Mouse (Mus musculus): ENCODE results near the gene Ccnj.

Gene Ccnj

DNA sequence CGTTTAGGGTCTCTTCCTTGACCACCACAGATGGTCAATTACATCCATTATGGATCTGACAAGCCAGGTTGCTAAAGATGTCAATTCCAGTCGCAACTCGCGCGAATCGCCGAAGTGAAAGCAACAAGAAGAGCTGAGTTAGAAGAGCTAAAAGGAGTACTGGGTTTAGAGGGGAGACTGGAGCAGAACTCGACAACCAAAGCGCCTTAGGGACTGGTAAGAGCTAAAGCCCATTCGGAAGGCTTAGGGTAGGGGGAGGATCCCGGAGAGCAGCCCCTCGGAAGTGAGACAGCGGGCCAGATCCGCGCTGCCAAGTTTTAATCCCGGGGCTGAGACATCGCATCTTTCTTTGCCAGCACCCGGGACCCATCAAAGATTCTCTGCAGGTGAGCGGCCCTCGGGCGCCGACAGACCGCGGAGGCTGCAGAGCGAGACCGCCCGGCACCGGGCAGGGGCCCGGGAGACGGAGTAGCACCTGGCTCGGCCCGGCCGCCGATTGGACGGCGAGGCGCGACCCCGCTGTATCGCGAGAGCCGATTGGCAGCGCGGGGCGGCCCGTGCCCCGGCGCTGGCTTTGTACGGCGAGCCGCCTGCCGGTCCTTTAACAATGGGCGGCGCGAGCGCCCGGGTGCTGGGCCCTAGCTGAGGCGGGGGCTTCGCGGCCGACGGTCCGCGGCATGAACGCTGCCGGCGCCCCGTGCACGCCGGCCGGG lies at the start of gene Ccnj:
Gene Ccnj, plus strand, starts transcription at position 577 of the 713 bp plus-strand sequence.
- peak; percentile 94 to 95 for DNase-seq

DNA sequence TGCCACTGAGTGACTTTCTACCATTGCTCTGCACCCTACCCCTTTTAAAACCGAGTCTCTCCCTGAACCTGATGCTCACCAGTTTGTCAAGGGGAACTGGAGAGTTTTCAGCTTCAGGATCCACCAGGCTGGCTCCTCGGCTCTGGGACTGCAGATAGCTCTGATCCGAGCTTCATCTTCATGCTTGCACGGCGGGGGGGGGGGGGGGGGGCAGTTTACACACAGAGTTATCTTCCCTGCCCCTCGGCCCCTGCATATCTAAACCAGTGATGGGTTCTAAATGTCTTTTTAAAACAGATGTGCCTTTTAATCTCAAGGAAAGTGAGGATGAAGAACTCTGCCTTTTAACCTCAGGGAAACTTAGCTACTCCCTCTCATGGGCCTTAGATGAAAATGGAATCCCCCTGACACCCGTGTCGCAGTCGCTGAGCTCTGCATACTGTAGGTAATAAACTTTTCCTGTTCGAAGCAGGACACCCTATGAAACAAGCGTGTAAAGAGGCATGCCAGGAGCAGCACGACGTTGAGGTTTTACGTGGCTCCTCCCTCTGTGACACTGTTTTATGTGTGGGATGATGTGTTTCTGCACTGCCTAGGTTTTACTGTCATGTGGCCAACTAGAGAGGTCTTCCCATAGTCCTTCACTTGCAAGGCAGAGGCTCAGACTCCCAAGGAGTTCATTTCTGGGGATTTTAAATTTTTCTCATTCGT lies 42.9 kb upstream of the Ccnj start:
- DNase-seq, result no peak

DNA sequence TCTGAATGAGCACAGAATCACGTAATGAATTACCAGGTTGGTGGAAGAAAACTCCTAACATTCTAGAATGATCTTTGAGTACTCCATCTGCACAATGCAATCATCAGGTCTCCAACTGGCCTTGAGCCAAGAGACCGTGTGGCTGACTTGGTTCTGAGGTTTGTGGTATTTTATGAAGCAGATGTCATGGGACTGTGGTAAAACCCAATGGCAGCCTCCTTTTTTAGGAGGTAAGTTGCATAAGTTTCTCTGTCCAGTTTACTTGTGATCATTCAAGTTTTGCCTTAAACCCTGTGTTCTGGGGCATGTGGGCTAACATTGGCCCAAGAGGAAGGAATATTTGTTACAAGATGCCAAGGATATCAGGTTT lies 42.4 kb upstream of the Ccnj start:
- DNase-seq, result no peak

DNA sequence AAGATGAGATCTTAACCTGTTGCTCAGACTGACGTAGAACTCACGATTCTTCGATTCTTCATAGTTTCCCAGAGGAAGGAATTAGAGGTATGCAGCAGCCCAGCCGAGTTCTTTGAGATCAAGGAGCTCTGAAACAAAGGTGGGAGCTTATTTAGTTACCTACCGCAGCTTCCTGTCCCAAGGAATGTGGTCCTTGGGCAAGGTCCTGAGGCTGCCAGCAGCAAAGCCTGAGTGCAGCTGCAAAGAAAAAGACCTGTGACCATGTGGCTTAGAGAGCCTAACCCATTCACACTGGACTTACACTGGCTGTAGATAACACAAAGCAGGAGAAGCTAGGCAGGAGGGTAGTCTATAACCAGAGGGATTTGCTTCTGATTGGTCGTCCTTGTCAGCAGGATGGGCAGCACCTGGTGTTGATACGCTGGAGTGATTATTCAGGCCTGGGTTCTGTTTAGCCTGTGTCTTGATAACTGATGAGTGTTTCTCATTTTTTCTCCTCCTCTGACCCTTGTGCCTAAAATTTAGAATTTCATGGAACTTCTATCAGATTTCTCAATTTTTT lies 25.8 kb upstream of the Ccnj start:
- DNase-seq, result no peak

DNA sequence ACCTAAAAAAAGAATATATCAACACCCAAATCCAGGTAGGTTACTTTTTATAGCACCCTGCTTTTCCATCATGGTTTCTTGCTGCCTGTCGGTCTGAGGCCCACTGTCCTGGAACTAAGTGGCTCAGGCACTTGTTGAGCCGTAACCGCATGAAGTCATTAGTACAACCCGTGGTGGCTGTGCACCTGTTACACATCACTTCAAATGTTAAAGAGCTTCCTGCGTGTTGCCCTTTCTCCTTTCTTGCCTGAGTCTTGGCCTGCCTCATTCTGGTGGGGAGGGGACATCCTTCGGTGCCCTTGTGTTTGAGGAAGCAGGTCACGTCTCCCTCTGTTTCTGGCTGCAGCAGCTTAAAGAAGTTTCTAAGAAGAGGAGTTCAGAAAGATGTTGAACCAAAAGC lies 21.2 kb upstream of the Ccnj start:
- DNase-seq, result peak in 1 of 2 experiments; percentile 9

DNA sequence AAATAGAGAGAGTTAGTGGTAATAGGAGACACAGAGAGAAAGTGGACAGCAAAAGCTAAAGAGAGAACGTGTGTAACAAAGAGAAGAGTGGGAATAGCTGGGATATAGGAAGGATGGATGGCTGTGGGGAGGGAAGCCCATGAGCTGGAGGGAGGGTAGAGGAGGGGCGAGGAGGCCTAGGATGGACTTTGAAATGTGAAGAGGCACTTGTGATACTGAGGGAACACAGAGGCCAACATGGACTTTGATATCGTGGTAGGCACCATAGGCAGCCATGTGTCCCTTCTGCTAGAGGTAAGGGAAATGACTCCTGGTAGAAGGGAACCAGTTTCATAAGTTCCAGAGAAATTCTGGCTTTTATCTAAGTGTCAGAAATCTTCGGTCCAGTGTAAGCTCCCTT lies 19.2 kb upstream of the Ccnj start:
- no peak for DNase-seq

DNA sequence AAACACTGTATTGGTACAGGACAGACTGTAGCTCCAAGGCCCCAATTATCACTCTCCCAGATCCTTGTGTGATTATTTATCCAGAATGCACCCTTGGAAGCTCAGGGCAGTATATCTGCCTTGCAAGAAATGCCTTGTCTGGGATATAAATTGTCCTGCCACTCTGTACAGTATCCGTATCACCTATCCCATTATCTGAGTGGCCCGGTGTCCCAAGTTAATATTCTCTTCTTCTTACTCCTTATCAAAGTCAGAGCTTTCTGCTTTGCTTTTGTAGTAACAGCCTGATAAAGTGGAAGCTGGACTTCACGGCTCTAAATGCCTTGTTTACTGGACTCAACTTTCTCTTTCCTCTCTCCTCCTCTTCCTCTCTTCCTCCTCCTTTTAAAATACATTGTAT lies 18.3 kb upstream of the Ccnj start:
- DNase-seq, result no peak

DNA sequence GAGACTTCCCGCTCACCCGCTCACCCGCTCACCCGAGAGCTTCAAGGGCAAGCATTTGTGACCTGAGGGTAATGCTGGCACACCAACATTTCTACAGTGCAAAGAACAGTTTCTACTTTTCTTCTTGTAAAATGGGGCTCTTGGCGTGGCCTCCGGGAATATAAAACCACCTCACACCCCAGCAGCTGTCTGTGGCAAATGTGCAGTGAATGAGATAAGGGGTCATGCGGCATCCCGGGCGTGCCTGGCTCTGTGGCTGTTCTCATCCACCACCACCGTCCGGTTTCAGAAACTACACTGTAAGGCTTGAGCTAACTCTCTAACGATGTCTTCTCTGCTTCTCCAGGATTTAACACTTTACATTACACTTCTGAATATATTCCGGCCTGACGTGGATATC lies 17.7 kb upstream of the Ccnj start:
- no peak for DNase-seq

DNA sequence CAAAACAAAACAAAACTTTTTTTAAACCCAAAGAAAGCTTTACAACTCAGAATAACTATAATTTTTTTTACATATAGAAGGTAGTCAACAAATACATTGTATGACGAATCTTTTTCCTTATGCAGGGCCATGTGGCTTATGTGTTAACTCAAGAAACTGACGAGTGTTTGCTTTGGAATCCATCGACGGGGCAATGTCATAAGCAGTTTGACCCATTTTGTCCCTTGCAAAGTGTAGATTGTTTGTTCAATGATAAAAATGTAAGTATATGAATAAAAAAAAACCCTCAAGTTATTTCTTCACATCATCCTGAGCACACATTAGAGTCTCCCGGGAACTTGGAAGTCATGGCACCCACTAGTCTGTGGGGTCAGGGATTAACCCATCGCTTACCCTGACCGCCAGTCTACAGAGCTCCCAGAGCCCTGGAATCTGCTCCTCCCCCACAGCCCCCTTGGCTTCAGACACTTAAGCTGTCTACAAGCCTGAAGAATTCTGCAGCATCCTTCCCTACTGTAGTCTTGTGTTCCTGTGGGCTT lies 15.4 kb upstream of the Ccnj start:
- no peak for DNase-seq

DNA sequence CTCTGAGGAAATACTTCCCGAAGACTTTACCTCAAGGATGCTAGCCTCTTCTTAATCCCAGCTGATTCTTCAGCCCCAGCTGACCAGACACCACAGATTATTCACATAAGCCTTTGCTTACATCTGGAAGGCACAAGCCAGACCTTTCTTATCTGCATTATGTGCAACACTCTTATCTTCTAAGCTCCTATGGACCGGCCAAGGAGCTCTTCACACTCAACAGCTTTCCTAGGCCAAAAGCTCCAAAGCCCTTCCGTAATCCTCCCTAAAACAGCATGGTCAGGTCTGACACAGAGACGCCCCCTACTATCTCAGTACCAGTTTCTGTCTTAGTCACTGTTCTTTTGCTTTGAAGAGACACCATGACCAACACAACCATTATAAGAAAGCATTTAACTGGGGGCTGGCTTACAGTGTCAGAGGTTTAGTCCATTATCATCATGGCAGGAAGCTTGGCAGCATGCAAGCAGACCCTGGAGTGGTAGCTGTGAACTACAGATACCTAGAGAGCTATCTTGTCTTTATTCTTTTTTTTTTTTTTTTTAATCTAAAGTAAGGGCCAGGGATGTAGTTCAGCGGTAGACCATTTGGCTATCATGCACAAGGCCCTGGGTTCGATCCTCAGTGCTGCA lies 13.1 kb upstream of the Ccnj start:
- no peak for DNase-seq

DNA sequence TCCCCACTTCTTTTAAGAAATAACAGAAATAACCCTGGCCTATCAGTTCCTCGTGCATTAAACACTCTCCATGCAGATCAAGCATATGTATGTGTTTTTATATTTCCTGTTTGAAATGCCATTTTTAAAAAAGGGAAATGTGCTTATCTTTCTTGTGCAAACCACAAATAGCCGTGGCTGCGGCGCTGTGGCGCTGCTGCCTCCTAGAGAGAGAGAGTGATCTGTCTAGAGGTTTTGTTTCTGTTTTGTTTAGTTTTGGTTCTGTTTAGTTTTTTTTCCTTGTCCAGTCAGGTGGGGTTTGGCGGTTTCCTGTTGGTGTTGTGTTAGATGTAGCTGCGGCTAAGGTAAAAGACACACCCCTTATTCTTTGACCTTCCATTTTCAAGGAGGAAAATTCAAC lies 12.3 kb upstream of the Ccnj start:
- DNase-seq, result peak in 1 of 2 experiments; percentile 8

DNA sequence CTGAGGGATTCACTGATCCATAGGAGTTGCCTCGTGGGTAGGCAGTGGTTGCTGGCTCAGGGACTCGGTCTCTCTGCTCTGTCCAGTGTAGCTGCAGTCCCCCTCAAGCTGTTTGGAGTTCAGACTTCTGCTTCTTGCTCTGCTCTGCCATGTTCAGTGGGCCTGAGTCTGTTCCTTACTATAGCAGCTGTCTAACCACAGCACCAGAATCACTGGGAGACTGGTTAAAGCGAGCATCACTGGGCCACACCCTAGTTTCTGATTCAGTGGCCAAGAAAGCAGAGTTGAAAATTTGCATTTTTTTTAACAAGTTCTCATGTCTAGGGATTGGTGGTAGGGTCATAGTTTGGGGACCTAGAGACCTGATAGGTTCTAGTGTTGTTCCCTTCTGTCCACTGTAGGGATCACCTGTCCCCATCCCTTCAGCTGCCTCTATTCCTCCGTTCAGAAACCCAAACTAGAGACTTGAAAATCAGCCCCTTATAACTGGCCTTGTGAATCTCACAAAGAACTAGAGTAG lies 9.7 kb upstream of the Ccnj start:
- DNase-seq, result no peak

DNA sequence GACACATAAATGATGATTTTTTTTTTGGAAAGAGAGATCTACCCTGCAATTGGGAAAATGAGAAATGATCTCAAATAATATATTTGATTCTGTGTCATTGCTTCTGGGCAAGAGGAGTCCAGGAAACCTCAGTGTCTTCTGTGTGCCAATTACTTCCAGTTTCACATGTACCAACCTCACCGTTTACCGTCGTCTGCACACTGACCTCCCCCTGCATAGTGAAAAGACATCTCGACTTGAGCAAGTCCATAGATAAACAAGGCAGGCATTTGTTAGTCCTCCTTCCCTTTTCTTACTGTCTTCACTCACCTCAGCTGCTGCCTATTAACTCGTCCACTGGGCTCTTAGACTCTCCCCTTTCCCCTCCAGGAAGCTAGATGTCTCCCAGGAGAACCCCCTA lies 5.4 kb upstream of the Ccnj start:
- DNase-seq, result no peak

DNA sequence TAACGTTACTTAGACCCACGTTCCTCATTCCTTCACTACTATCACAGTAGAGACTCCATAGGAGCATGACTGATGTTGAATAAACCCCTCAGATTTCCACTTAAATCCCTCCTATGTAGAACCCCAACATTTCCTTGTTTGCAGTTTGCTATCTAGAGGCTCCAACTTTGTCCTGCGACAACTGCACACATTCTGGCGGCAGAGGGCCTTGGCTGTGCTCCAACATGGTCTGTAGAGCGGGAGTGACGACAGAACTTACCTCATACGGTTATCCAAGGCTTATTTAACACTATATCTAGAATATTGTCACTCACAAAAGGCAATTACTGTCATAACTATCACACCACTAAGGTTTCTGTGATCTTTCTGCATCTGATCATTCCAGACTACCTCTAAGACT lies 4.3 kb upstream of the Ccnj start:
- no peak for DNase-seq

DNA sequence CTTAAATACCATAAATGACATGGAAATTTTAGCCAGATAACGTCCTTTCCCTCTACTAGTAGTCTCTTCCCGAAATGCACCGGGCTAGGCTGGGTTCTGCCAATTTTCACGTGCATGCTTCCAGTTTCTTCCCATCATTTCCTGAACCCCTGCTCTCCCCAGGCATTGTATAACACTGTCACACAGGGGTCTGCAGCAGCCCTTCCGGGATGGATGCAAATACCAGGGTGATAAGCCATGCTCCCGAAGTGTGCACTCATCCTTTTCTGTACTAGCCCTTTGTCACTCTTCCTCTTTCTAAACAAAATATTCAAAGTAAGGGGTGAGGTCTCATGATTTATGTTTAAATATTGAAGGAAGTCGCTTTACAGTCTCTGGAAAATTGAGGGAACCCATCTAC lies 881 bp upstream of the Ccnj start:
- peak in 1 of 2 experiments; percentile 2 for DNase-seq

DNA sequence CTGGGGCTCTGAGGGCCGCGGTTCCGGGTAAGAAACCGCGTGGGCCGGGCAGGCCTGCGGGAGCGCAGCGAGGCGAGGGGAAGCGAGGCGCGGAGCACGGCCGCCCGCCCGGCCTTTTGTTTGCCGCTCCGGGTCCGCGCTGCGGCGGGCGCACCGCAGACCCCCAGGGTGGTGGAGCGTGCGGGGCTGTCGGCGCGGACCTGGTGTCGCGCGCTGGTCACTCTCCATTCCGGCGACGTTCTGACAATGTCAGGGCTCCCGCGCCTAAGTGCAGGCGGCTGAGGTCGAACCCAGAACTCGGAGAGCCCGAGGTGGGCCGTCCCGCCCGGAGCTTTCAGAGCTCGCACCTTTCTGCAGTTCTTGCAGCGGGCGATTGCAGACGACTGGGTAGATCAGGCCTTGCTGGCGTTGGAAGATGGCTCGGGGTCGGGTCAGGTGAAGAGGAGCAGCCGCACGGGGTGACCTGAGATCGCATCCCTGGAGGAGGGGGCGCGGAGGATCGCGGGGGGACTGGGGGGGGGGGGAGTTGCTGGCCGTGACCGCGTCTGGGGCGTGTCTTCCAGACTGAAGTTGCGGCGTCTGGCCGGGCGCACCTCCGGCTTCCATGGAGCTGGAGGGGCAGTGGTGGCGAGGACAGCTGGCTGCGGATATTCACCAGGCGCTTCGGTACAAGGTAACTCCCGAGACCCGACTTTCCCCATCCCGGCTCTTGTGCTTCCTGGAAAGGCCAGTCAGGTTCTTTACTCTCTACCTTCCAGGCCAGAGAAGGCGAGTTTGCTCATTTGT lies 530 bp downstream of the Ccnj start:
- DNase-seq, result peak; percentile 38 to 65

DNA sequence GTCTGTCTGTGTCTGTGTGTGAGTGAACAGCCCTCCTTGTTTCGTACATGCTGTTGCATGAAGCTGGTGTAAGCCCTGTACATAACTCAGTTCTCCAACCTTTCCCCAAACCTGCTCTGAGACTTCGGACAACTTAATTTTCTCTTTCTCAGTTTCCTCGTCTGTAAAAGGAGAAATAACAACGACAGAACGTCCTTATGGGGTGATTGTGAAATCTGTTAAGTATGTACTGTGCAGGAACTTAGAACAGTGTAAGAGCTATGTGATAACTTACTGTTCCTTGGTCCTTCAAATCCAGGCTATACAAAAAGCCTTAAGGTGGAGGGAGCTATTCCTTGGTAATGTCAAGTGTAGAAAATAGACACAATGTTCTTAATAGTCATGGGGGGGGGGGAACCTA lies 1.3 kb downstream of the Ccnj start:
- no peak for DNase-seq

DNA sequence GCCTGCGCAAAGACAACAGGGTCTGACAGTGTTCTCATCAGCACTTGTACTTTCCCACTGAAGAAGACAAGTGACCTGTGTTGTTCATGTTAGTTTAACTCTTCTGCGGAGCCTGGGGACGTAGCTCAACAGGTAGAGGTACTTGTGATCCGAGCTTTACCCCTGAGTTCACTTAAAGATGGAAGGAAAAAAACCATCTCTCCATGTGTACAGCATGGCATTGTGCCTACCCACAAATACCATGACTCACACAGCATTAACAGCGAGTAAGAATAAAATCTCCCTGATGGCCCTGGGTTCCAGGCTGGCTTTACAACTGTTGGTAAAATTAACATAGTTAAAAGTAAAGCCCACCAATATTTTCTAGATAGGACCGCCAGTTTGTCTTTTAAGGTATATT lies 3.4 kb downstream of the Ccnj start:
- no peak for DNase-seq

DNA sequence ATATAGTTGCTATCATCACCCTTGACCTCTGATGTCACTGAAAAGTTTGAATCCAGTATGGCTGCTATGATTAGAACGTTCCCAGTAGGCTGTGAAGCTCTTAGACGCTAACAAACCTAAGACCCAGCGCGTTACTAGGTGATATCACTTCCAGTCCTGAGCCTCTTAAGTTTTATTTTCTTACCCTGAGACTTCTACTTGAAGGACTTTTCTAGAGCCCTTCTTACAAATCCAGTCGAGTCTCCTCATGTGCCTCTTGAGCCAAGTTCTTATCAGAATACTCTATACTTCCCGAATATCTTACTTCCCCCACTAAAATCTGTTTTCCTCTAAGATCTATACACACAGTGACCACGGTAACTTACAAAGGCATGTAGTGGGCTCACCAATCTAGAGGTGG lies 7.1 kb downstream of the Ccnj start:
- no peak for DNase-seq

DNA sequence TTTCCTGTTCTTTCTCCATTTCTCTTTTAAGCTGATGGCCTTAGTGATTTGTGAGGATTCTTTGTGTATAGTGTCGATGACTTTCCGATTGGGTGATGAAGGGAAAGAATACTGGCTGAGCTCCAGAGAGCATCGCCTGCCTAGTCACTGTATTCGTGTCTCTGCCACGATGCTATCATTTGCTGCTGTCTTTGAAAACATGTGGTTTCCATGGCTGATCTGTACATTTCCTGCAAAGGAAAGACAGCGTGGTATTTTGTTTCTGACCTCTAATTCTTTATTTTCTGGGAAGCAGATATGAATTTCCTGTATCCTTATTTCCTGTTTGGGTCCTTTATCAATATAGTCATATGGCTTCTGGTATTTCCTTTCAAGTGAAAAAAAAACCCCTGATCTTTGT lies 9.2 kb downstream of the Ccnj start:
- DNase-seq, result no peak

DNA sequence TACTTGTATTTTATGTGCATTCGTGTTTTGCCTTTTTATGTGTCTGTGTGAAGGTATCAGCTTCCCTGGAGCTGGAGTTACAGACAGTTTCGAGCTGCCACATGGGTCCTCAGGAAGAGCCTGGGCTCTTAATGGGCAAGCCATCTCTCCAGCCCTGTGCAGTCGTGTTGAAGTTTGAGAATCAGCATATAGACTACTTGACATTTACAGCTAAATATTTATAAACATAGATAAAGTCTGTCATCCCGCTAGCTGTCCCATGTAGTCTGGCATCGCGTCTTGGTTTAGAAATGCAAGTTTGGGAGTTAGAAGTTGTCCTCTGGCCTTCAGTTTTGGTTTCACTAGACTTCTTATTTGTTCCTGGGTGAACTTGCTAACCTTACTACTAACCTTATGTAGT lies 10.0 kb downstream of the Ccnj start:
- no peak for DNase-seq

DNA sequence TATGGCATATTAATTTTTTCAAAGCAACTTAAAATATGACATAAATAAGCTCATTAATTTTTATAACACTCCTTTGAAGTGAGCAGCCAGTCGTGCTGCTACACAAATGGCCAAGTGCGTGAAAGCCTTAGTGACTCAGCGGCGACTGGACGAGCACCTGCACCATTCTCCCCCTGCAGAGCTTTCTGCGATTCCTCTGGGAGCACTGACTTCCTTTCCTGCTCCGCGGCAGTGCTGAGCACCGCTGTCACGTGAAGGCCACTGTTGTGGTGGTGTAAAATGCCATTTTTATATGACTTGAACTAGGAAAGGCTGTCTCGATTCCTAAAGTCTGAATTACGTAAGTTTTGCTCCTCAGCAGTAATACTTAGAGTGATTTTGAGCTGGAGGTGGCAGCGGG lies 10.5 kb downstream of the Ccnj start:
- peak in 1 of 2 experiments; percentile 5 for DNase-seq

DNA sequence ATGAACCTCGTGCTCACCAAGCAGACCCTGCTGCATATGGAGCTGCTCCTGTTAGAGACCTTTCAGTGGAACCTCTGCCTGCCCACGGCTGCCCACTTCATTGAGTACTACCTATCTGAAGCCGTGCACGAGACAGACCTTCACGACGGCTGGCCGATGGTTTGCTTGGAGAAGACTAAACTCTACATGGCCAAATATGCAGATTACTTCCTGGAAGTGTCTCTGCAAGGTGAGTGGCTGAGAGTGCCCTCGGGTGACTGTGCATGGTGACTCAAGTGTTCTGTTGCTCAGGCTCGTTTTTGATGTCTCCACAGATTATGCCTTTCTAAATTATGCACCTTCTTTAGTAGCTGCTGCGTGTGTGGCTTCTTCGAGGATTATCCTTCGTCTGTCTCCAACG lies 13.7 kb downstream of the Ccnj start:
- DNase-seq, result no peak

Data from kidney, postnatal 36 days (tissue).